Mouse (Mus musculus) neural tube, embryonic 10.5 days (tissue): Measurements from ENCODE around the gene Vegfa.
A peak's percentile ranks its signal among the peaks of the same experiment; 100 is the strongest.

Source experiments
- DNase-seq: peaks from one replicate; pipeline ENCODE4 v3.0.0-alpha.2; 2017; ENCODE audit warnings: low spot score; ENCODE audit errors: extremely low spot score

The Vegfa gene

DNA sequence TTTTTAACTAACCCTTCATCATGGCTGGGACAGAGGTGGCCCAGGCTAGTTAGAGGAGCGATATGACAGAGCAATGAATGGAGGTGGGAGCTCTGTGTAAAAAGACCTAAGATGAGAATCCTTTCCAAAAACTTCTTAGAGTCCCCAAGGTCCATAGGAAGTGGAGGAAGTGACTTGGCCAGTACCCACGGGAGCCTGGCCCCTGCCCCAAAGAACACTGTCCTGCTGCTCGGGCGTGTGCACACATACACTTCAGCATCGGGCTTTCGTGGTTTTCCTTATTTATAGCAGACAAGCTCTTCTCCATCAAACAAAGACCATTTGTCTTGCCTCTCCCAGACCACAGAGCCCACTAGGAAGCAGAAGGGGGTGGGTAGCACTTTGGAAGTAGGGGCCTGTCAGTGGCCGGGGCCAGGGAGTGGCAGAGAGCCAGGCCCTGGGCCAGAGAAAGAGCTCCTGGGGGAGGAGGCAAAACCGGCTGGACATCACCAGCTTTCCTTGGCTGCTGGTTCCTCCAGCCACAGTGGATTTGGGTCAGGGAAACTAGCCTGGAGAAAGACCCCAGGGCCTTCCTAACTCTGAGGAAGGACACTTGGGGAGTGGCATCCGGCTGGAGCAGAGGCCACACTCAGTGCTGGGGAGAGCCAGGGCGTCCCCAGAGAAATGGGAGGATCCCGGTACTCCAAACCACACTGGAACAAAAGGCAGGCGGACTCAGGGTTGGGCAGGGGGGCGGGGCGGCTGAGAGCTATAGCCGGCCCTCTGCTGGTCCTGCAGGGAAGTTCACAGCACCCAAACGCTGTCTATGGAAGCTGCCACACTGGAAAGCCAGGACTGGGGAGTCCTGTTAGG is 4.9 kb downstream of the Vegfa start:
- peak; percentile 76 for DNase-seq

GRCm38 (mm10) chr17:46025927-46026668 is 6.1 kb downstream of the Vegfa start:
- no peak for DNase-seq

DNA sequence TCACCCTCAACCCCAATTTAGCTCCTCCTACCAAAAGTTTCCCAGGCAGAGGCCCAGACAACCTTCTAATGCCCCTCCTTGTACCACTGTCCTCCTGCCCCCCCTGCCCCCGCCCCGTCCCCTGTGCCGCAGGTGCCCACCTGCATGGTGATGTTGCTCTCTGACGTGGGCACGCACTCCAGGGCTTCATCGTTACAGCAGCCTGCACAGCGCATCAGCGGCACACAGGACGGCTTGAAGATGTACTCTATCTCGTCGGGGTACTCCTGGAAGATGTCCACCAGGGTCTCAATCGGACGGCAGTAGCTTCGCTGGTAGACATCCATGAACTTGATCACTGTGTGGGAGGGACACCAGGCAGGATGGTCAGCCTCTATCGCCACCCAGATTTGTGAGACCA is 7.0 kb downstream of the Vegfa start:
- no peak for DNase-seq

DNA sequence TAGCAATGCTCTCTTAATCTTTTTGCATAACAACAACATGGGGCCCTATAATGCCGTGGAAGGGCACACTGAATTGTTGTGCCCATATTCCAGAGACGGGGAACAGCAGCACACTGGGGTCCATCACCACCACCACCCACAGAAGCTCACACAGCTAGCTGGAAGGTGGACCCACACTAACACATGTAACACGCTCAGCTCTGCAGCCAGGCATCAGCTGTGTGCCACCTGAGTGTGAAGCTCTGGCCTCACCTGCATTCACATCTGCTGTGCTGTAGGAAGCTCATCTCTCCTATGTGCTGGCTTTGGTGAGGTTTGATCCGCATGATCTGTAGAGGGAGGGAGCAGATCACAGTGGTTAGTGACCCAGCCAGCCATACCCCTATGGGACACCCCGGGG is 8.0 kb downstream of the Vegfa start:
- no peak for DNase-seq

DNA sequence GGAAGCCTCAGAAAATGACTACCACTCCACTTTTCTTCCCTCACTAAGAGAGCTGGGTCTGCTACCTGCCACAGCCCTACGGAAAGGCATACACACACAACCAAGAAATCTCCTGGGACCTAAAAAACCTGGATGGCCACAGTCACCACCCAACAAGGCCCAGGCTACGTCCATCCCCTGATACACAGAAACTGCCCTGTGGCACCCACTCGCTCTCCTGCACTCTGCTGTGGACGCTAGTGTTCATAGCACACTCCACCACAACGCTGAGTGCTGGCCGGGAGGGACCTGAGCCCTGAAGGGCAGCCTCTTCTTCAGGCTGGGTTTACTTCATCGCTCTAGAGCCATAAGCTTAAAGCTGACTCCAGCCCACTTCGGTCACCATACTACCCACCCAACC is 8.6 kb downstream of the Vegfa start:
- DNase-seq = no peak

GRCm38 (mm10) chr17:46022934-46023333 is 9.2 kb downstream of the Vegfa start:
- DNase-seq = no peak

DNA sequence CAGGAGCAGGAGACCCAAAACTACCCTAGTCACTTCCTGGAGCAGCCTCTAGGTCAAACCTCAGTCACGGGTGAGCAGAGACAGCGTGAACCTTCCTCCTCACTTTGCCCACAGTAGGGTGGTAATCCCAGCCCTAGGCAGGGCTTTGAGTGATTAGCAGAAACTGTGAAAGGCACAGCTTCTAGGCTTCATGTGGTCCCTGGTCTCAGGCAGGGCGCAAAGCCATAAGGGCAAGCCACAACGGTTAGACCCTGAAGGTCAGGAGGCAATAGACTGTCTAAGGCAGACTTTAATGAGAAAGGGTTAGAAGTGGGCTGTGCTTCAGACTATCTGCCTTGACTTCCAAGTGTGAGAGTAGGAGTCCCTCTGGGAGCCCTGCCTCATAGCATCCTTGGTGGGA is 9.7 kb downstream of the Vegfa start:
- no peak for DNase-seq

- DNase-seq = no peak
Observed at GRCm38 (mm10) chr17:46021760-46022159, 10.4 kb downstream of the Vegfa start.

DNA sequence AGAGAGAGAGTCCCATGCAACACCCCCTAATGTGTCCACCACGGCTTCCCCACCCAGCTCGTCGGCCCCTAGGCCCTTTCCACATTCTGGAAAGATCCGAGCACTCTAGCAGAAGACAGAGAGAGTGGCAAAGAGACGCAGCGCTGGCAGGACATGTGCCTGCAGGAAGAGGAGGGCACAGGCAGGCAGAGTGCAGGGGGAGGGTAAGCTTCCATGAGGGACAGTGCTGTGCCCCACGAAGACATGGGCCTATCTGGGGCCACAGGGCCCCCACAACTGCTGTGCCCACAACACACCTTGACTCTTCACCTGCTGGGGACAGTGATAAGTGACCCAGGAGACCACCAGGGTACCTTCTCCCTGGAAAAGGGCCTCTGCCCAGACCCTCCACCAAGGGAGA is 11.0 kb downstream of the Vegfa start:
- no peak for DNase-seq

- no peak for DNase-seq
Observed at GRCm38 (mm10) chr17:46020579-46020978, 11.6 kb downstream of the Vegfa start.

DNA sequence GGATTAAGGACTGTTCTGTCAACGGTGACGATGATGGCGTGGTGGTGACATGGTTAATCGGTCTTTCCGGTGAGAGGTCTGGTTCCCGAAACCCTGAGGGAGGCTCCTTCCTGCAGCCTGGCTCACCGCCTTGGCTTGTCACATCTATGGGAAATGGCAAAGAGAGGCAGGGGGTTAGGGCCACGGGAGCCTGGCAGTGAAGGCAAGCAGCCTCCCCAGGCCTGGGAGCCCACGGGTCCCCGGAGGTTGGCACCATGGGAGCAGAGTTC is 13.5 kb downstream of the Vegfa start:
- no peak for DNase-seq

GRCm38 (mm10) chr17:46017946-46018735 is 14.0 kb downstream of the Vegfa start:
- DNase-seq = no peak

DNA sequence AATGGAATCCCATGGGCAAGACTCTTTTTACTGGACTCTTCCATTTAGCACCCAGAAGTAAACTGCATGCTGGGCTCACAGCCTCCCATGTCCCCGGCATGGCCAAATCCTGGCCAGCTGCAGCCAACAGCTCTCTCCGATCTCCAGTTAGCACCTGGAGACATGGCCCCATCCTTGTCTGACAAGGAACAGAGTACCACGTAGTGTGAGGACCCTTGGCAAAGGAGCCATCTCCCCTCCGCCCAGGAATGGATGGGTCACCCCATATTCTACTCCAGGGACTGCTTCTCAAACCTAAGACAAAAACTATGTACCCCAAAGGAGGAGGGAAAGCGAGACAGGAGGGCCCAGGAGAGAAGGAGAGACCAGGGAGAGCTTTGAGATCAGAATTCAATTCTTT is 15.6 kb downstream of the Vegfa start:
- no peak for DNase-seq

GRCm38 (mm10) chr17:46015967-46016366 is 16.2 kb downstream of the Vegfa start:
- no peak for DNase-seq

GRCm38 (mm10) chr17:46014935-46015334 is 17.2 kb downstream of the Vegfa start:
- DNase-seq = no peak

DNA sequence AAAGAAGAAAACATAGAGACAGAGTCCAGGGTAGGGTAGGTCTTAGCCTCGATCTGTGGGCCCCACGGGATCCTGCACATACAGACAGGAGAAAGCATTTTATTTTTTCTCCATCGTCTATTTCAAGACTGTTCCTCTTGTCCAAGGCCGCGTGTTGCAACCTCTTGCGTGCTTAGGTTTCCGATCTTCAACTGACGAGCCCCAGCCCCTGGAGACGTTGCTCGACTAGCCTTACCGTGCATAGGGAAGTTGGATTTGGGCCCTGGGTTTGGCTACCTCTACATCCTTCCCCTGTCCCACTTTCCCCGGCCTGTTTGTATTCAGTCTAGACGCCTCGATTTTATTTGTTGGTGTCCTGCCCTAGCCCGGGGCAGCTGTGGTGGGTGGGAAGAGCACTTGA is 18.6 kb downstream of the Vegfa start:
- DNase-seq = no peak

GRCm38 (mm10) chr17:46012211-46012610 is 20.0 kb downstream of the Vegfa start:
- no peak for DNase-seq

DNA sequence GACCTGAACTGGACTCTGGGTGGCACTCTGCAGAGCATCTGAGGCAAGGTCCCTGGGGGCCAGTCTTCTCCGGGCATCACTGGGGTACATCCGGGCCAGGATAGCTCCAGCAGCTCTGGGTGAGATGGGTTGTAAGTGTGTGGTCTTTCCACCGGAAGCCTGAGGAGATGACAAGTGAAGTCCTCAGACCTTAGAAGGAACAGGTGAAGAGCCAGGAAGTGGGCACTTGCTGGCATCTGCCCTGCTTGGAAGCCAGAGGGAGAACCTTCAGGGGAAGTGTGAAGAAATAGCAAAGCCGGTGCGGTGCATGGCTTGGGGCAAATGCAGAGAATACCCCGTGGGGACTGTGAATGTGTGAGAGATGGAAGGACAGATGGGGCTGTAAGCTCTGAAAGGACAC is 21.7 kb downstream of the Vegfa start:
- DNase-seq = no peak

DNA sequence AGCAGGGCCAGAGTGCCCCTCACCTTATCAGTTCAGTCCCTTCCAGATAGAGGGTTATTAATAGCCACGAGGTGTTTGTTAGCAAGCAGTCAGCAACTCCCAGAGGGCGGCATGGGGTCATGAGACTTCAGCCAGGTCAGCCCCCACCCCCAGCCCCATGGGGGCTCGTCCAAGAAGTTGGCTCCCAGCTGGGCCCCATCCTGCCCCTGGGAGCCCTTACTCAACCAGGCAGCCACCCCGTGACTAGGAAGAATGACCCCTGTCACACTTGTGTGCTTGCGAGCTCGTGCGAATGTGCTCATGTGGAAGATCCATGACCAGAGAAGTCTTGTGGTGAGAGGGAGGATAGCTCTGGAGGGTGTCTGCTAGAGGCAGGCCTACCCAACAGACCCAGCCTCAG is 23.0 kb downstream of the Vegfa start:
- DNase-seq = no peak

DNA sequence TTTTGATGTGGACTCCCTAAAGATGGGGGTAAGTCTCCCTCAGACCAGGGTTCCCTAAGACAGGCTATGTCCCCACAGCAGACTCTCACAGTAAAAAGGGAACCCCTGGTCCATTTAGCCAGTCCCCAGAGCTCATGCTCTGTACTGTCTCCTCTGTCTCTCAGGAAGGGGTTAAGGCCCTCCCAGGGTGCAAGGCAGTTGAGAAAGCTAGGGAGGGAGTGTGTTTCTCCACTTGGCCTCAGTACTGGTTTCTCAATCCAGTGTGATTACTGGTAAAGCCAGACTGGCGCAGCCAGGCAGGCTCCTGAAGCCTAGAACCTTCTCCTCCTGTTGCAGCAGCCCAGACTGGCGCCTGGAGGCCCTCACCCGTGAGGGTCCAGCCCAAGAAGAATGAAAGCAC is 26.7 kb downstream of the Vegfa start:
- DNase-seq = no peak

GRCm38 (mm10) chr17:46004482-46004881 is 27.7 kb downstream of the Vegfa start:
- DNase-seq = no peak
